Mouse (Mus musculus): ENCODE measurements around the gene Smyd1. TPM values are rescaled to one million over a fixed set of nuclear protein-coding genes. Genes with fewer than 3 reads are reported as not detected.

Gene Smyd1
- polyA plus RNA-seq (2015; fragmentation: Illumina TruSeq; extraction: RNeasy Lipid Tissue Mini Kit (QIAGEN cat#74804); ENCODE audit: low read depth, low replicate concordance) = 2.6 TPM

DNA sequence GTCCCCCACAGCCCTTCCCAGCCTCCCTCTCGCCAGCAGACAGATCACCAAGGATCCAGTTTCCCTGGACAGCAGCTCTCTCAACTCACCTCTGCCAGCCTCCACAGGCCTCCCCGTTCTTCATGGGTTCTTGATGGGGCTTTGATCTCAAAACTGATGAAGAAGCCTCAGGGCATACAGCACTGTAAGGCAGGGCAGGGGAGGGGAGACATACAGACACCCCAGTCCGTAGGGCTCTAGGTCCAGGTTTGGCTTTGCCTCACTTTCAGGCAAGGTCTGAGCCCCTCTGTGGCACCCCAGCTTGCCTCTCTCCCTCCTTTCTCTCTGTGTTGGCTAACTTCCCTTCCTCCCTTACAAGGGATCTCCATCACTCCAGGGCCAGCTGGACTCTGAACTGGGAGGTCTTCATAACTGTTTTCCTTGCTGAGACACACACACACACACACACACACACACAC lies at the start of gene Smyd1:
Gene Smyd1, minus strand, starts transcription at position 408 of the 458 bp plus-strand sequence.

DNA sequence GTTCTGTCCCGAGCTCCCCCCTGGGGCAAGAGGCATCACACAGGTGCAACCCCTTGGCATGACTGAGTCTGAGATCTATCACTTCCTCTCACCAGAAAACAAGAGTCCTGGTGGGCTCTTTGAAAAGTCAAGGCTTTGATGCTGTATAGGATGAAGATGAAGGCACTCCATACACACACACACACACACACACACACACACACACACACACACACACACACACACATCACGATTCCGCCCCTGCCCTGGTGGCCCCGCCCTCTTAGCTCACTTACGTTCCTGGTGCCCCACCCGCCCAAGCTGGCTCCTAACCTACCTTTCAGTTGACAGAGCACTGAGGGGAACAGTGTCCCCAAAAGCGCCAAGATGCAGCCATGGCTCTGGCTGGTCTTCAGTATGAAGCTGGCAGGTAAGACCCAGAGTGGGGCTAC lies 473 bp upstream of the Smyd1 start, which contains the start of gene Cd8b1:
Gene Cd8b1, plus strand, starts transcription at position 298 of the 431 bp plus-strand sequence.

DNA sequence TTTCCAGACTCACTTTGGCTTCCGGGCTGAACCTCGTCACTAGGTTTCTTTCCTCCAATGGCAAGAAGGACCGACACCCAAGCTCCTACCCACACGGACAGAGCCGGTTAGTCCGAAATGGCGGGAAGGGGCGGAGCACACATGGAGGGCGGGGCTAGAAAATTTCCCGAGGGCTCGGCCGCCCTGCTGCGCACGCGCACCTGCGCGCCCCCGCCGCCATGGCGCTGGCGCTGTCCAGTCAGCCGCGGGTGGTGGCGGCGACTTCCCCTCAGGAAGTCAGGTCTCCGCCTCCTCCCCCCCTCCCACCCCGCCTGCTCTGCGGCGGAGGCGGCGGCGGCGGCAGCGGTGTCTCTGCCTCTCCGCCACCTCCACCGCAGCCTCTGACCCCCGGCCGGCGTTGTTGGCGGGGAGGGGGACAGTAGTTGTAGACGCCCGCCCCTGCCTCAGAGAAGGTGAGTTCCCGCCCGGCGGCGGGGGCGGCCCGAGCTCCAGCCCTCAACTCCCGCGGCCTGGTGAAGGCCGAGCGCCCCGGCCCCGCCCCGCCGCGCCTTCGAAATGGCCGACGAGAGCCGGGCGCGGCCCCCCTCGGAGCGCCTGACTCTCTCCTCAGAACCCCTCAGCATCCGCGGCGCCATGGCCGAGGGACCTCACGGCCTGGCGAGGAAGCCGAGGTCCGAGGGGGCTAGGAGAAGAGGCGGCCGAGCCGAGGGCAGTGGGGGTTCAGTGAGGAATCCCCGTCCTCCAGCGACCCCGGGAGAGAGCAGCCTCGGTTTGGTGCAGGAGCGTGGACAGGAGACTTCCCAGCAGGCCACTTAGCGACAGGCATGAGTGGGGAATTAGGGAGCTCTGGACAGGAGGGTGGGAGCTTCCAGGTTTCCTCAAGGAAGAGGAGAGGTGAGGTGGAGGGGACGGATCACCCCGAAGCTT lies 50.4 kb downstream of the Smyd1 start, which contains the start of gene Krcc1:
Gene Krcc1, plus strand, starts transcription at position 289 of the 927 bp plus-strand sequence.

DNA sequence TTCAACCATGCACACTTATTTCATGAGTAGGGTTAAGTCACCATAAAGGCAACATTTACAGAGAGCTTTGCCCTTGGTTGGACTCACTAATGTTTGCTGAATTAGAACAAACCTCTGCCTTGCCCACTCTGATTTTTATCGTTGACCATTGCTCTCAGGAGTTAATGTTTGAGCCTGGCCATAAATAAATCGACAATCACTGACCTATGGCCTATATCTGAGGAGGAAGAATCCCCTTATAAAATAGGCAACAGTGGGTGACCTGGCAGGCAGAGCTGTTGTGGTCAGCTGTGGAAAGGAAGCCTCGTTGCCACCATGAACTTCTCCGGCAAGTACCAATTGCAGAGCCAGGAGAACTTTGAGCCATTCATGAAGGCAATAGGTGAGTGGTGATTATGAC lies 122.4 kb downstream of the Smyd1 start, which contains the start of gene Fabp1:
Gene Fabp1, plus strand, starts transcription at position 216 of the 400 bp plus-strand sequence.

Other genes starting within 250 kb of the Smyd1 start
- 4.3 TPM for gene Thnsl2, start 177.8 kb downstream of the Smyd1 start, polyA plus RNA-seq (2015; fragmentation: Illumina TruSeq; extraction: RNeasy Lipid Tissue Mini Kit (QIAGEN cat#74804); ENCODE audit: low read depth, low replicate concordance)
- gene Fabp1, start 122.4 kb downstream of the Smyd1 start, polyA plus RNA-seq (2015; fragmentation: Illumina TruSeq; extraction: RNeasy Lipid Tissue Mini Kit (QIAGEN cat#74804); ENCODE audit: low read depth, low replicate concordance) = 1.5 TPM
- 30.2 TPM for gene Krcc1, start 50.6 kb downstream of the Smyd1 start, polyA plus RNA-seq (2015; fragmentation: Illumina TruSeq; extraction: RNeasy Lipid Tissue Mini Kit (QIAGEN cat#74804); ENCODE audit: low read depth, low replicate concordance)
- not detected for gene Cd8b1, start 555 bp upstream of the Smyd1 start, polyA plus RNA-seq (2015; fragmentation: Illumina TruSeq; extraction: RNeasy Lipid Tissue Mini Kit (QIAGEN cat#74804); ENCODE audit: low read depth, low replicate concordance)
- gene Cd8a, start 51.2 kb upstream of the Smyd1 start, polyA plus RNA-seq (2015; fragmentation: Illumina TruSeq; extraction: RNeasy Lipid Tissue Mini Kit (QIAGEN cat#74804); ENCODE audit: low read depth, low replicate concordance) = not detected
- gene Rmnd5a, start 118.4 kb upstream of the Smyd1 start, polyA plus RNA-seq (2015; fragmentation: Illumina TruSeq; extraction: RNeasy Lipid Tissue Mini Kit (QIAGEN cat#74804); ENCODE audit: low read depth, low replicate concordance) = 73.3 TPM
- 41.1 TPM for gene Rnf103, start 171.7 kb upstream of the Smyd1 start, polyA plus RNA-seq (2015; fragmentation: Illumina TruSeq; extraction: RNeasy Lipid Tissue Mini Kit (QIAGEN cat#74804); ENCODE audit: low read depth, low replicate concordance)
- gene Chmp3, start 221.6 kb upstream of the Smyd1 start, polyA plus RNA-seq (2015; fragmentation: Illumina TruSeq; extraction: RNeasy Lipid Tissue Mini Kit (QIAGEN cat#74804); ENCODE audit: low read depth, low replicate concordance) = 137 TPM

Measured in brain, adult 10 weeks (tissue).